Mouse (Mus musculus) liver, embryonic 12.5 days (tissue): ENCODE measurements around the gene Tbca. TPM values are rescaled to one million over a fixed set of nuclear protein-coding genes. Genes with fewer than 3 reads are reported as not detected.

Source experiments
- ATAC-seq: fragments of 200-750 bp; cut with Nextera tagmentation; 2 replicates; pipeline ENCODE4 v1.8.0; 2017; ENCODE audit warnings: moderate number of reproducible peaks, mild to moderate bottlenecking, moderate library complexity
- H3K27ac ChIP-seq: fragments of 300-500 bp; sonication (generic); 2 replicates; pipeline ENCODE4 v1.5.1; 2016; ENCODE audit warnings: mild to moderate bottlenecking
- H3K27me3 ChIP-seq: fragments of 300-500 bp; sonication (generic); replicated peaks from 2 replicates; pipeline ENCODE4 v1.6.1; 2016; ENCODE audit warnings: mild to moderate bottlenecking, moderate library complexity
- H3K36me3 ChIP-seq: fragments of 300-500 bp; sonication (generic); 2 replicates; pipeline ENCODE4 v1.6.1; 2016; ENCODE audit warnings: mild to moderate bottlenecking, moderate library complexity
- H3K4me1 ChIP-seq: fragments of 300-500 bp; sonication (generic); 2 replicates; pipeline ENCODE4 v1.6.1; 2016
- H3K4me2 ChIP-seq: fragments of 300-500 bp; sonication (generic); 2 replicates; pipeline ENCODE4 v1.6.1; 2016; ENCODE audit warnings: mild to moderate bottlenecking, moderate library complexity
- H3K4me3 ChIP-seq: fragments of 300-500 bp; sonication (generic); 2 replicates; pipeline ENCODE4 v1.5.1; 2016; ENCODE audit warnings: mild to moderate bottlenecking, moderate library complexity
- H3K9ac ChIP-seq: fragments of 300-500 bp; sonication (generic); 2 replicates; pipeline ENCODE4 v1.6.1; 2016; ENCODE audit warnings: mild to moderate bottlenecking, moderate library complexity
- H3K9me3 ChIP-seq: fragments of 300-500 bp; sonication (generic); replicated peaks from 2 replicates; pipeline ENCODE4 v1.6.1; 2016; ENCODE audit warnings: mild to moderate bottlenecking, moderate library complexity
- WGBS: fragments of 180-500 bp; shearing (Covaris S2); methylation state at CpG from one replicate; pipeline ENCODE4 v1.1.7; 2016; ENCODE audit not compliant: insufficient replicate concordance; 5-methylcytosine and 5-hydroxymethylcytosine counted together
- polyA plus RNA-seq: library from polyadenylated mRNA; unstranded; fragments of >200 nt; fragmentation: Nextera tagmentation; extraction: Ambion mirVana; gene quantifications from 2 replicates; pipeline ENCODE4 v1.2.1, GENCODE M21; 2016

The Tbca gene
- polyA plus RNA-seq, 1 experiment from 2014 or later: 127 TPM

GRCm38 (mm10) chr13:94858016-94858575 lies 69.4 kb downstream of the Tbca start:
- Histone ChIP-seq H3K36me3 (no peaks in the 10 kb centered on the region), H3K9ac (no peak overlapping the region), H3K4me2 (no peak overlapping the region), H3K27ac (no peak overlapping the region), H3K27me3 (peaks cover 28% of the 10 kb centered on the region), H3K4me3 (no peak overlapping the region), H3K9me3 (no peaks in the 10 kb centered on the region), H3K4me1 (peaks cover 3% of the 10 kb centered on the region; the same call in 1 of the 2 replicates)
- no peak for ATAC-seq
- WGBS: 64% methylated on average over 8 of the region's 8 CpGs

DNA sequence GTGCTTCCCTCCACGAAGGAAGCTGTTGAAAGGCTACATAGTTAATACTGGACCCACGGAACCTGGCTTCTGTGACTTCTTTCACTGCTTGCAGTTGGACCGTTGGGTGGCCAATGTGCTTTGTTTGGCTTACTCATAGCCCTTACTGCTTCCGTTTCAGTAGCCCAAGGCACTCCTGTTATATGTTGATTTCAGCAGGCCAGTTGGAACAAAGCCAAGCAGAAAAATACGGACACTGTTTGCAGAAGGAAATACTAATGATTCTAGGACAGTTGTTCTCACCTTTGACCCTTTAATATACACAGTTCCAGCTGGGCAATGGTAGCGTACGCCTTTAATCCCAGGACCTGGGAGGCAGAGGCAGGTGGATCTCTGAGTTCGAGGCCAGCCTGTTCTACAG lies 70.5 kb downstream of the Tbca start:
- Histone ChIP-seq H3K27me3 (peaks cover 34% of the 10 kb centered on the region), H3K4me2 (no peak overlapping the region), H3K27ac (no peak overlapping the region), H3K4me3 (no peak overlapping the region), H3K9ac (no peak overlapping the region), H3K36me3 (no peaks in the 10 kb centered on the region), H3K9me3 (no peaks in the 10 kb centered on the region), H3K4me1 (peaks cover 3% of the 10 kb centered on the region; the same call in 1 of the 2 replicates)
- ATAC-seq: no peak
- 67% methylated on average over 8 of the region's 8 CpGs for WGBS

DNA sequence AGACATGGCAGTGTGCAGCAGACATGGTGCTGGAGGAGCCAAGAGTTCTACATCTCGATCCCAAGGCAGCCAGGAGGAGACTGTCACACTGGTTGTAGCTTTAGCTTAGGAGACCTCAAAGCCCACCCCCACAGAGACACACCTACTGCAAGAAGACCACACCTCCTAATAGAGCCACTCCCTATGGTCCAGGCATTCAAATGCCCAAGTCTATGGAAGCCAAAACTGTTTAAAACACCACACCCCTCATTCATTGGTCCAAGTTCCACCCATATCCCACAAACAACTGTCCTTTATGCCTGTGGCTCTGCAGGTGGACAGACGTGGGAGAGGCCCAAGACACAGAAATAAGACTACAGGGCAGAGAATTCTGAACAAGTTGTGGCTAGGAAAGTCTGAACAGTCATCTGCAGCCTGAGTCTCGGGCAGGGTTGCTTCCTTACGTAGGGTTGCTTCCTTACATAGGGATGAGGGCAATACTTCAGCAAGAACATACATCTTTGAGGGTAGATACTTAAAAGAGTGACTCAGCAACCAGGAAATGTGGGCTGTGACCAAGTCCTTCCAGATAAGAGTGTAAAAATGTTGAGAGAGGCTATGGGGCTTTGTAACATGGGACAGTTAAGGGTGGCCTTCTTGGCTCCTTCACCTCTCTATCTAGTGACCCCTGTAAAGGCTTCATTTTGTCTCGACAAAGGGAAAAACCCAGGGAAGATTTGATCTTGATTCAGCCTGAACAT lies 74.0 kb downstream of the Tbca start:
- H3K4me3 ChIP-seq: no peak overlapping the region
- WGBS: 26% methylated on average over 5 of the region's 5 CpGs
- H3K4me2 ChIP-seq: no peak overlapping the region
- H3K9me3 ChIP-seq: no peaks in the 10 kb centered on the region
- H3K36me3 ChIP-seq: no peaks in the 10 kb centered on the region
- peaks cover 3% of the 10 kb centered on the region; the same call in 1 of the 2 replicates for H3K4me1 ChIP-seq
- no peak for ATAC-seq
- H3K27ac ChIP-seq: no peak overlapping the region
- H3K27me3 ChIP-seq: peaks cover 59% of the 10 kb centered on the region
- H3K9ac ChIP-seq: no peak overlapping the region

GRCm38 (mm10) chr13:94866906-94867305 lies 78.2 kb downstream of the Tbca start:
- WGBS: 15% methylated on average over 2 of the region's 2 CpGs
- ATAC-seq: no peak
- H3K4me1 ChIP-seq: peaks cover 10% of the 10 kb centered on the region

GRCm38 (mm10) chr13:94867772-94868171 lies 79.1 kb downstream of the Tbca start:
- H3K4me2 ChIP-seq: no peak overlapping the region
- no peak overlapping the region for H3K4me3 ChIP-seq
- WGBS: 32% methylated on average over 4 of the region's 4 CpGs
- no peaks in the 10 kb centered on the region for H3K36me3 ChIP-seq
- H3K27me3 ChIP-seq: peaks cover 98% of the 10 kb centered on the region
- no peak overlapping the region for H3K9ac ChIP-seq
- H3K27ac ChIP-seq: no peak overlapping the region
- no peak for ATAC-seq
- peaks cover 6% of the 10 kb centered on the region for H3K4me1 ChIP-seq
- no peaks in the 10 kb centered on the region for H3K9me3 ChIP-seq

More at GRCm38 (mm10) chr13:94866906-94867305, 78.2 kb downstream of the Tbca start:
- Histone ChIP-seq H3K27me3 (peaks cover 97% of the 10 kb centered on the region), H3K9ac (no peak overlapping the region), H3K9me3 (no peaks in the 10 kb centered on the region), H3K27ac (no peak overlapping the region), H3K4me2 (no peak overlapping the region), H3K4me3 (no peak overlapping the region), H3K36me3 (no peaks in the 10 kb centered on the region)

DNA sequence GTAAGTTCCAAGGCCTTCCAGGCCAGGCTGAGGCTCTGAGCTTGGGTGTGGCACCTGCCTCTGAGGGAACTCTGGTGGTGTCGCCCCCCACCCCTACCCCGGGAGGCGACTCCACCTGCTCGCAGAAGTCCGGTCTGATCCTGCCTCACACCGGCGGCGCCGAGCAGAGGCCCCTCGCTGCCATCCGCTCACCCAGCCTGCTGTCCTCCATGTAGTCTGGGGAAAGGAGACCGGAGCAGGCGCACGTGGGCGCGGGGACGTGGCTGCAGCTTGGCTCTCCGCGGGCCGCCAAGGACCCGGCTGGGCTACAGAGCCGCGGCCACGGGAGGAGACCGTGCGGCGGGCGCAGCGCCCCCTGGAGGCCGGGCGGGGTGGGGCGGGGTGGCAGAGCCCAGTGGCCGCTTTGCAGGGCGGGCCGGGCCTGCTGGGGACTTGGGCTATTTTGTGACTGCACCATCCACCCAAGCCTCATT lies 79.8 kb downstream of the Tbca start:
- Histone ChIP-seq H3K4me1 (peaks cover 6% of the 10 kb centered on the region), H3K9ac (peak overlapping the region; percentile 48; the same call in 1 of the 2 replicates), H3K27ac (no peak overlapping the region), H3K27me3 (peaks cover 98% of the 10 kb centered on the region), H3K36me3 (no peaks in the 10 kb centered on the region), H3K4me2 (peak overlapping the region; percentile 74), H3K9me3 (no peaks in the 10 kb centered on the region), H3K4me3 (peak overlapping the region; percentile 43)
- 0 out of 2 replicates have a peak, but pooled peaks have one; percentile 60 for ATAC-seq
- under 1% methylated on average over 29 of the region's 35 CpGs for WGBS

DNA sequence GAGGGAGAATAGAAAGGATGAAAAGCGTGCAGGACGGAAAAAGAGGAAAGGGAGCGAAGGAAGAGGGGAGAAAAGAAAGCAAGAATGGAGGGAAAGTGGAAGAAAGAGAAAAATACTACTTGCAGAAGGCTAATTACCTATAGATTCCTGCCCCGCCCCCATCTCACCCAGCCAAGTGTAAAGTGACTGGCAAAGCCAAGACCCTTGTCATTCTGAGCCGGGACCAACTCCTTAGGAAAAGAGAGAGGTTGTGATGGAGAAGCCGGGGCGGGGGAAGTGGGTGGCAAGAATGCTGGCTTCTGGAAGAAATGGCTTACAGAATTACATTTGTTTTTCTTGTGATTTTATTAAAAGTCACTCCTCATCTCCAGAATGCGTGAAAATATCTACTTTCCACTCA lies 80.8 kb downstream of the Tbca start:
- Histone ChIP-seq H3K36me3 (no peaks in the 10 kb centered on the region), H3K27me3 (peaks cover 98% of the 10 kb centered on the region), H3K4me1 (peaks cover 6% of the 10 kb centered on the region), H3K27ac (no peak overlapping the region), H3K4me3 (peak overlapping the region; percentile 43; the same call in 1 of the 2 replicates), H3K4me2 (peak overlapping the region; percentile 74), H3K9ac (no peak overlapping the region), H3K9me3 (no peaks in the 10 kb centered on the region)
- WGBS: 10% methylated on average over 8 of the region's 8 CpGs
- ATAC-seq: no peak

DNA sequence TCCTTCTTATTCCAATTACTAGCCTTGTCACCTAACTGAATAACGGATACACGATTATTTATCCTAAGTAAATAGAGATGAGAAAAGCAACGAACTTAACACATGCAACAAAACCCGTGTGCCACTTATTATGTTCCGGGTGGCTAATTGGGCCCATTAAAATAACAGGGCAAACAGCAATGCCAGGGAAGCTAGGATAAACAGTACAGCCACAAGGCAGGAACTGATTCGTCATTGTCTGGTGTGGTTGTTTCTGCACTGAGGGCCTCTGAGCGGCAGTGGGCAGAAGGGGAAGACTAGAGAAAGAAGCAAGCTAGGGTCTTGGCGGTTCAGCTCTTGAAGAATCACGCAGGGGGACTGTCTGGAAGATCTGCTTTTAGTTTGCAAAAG lies 81.4 kb downstream of the Tbca start:
- whole genome bisulfite sequencing: 5% methylated on average over 9 of the region's 9 CpGs
- no peak for ATAC-seq

GRCm38 (mm10) chr13:94870461-94871186 lies 81.9 kb downstream of the Tbca start:
- no peak overlapping the region for H3K9ac ChIP-seq
- no peak for ATAC-seq
- no peaks in the 10 kb centered on the region for H3K36me3 ChIP-seq

More for the DNA sequence above, 81.4 kb downstream of the Tbca start:
- H3K4me2 ChIP-seq: no peak overlapping the region
- peaks cover 6% of the 10 kb centered on the region for H3K4me1 ChIP-seq
- H3K4me3 ChIP-seq: no peak overlapping the region
- H3K27ac ChIP-seq: no peak overlapping the region
- H3K36me3 ChIP-seq: no peaks in the 10 kb centered on the region
- H3K27me3 ChIP-seq: peaks cover 98% of the 10 kb centered on the region
- H3K9ac ChIP-seq: no peak overlapping the region
- H3K9me3 ChIP-seq: no peaks in the 10 kb centered on the region

GRCm38 (mm10) chr13:94871806-94872320 lies 83.2 kb downstream of the Tbca start:
- peaks cover 6% of the 10 kb centered on the region for H3K4me1 ChIP-seq
- H3K27ac ChIP-seq: no peak overlapping the region
- no peak overlapping the region for H3K4me3 ChIP-seq
- no peak overlapping the region for H3K4me2 ChIP-seq
- H3K9me3 ChIP-seq: no peaks in the 10 kb centered on the region
- H3K9ac ChIP-seq: no peak overlapping the region
- H3K36me3 ChIP-seq: no peaks in the 10 kb centered on the region
- ATAC-seq: no peak
- WGBS: 4% methylated on average over 7 of the region's 7 CpGs
- H3K27me3 ChIP-seq: peaks cover 97% of the 10 kb centered on the region

More at GRCm38 (mm10) chr13:94870461-94871186, 81.9 kb downstream of the Tbca start:
- Histone ChIP-seq H3K27me3 (peaks cover 98% of the 10 kb centered on the region), H3K27ac (no peak overlapping the region), H3K4me2 (no peak overlapping the region), H3K4me3 (no peak overlapping the region), H3K4me1 (peaks cover 6% of the 10 kb centered on the region), H3K9me3 (no peaks in the 10 kb centered on the region)
- WGBS: 2% methylated on average over 21 of the region's 21 CpGs

- no peak overlapping the region for H3K4me3 ChIP-seq
- H3K9me3 ChIP-seq: no peaks in the 10 kb centered on the region
- ATAC-seq: no peak
- H3K4me2 ChIP-seq: no peak overlapping the region
- H3K36me3 ChIP-seq: no peaks in the 10 kb centered on the region
- peaks cover 97% of the 10 kb centered on the region for H3K27me3 ChIP-seq
- H3K27ac ChIP-seq: no peak overlapping the region
- peaks cover 6% of the 10 kb centered on the region for H3K4me1 ChIP-seq
- H3K9ac ChIP-seq: no peak overlapping the region
- WGBS: 2% methylated on average over 19 of the region's 19 CpGs
These were observed 83.7 kb downstream of the Tbca start for GRCm38 (mm10) chr13:94872439-94872838.
